Mouse (Mus musculus) large intestine, adult 2 months (tissue): ENCODE measurements around the gene H2afx. TPM values are rescaled to one million over a fixed set of nuclear protein-coding genes. Genes with fewer than 3 reads are reported as not detected.
A peak's percentile ranks its signal among the peaks of the same experiment; 100 is the strongest.
"Not testable (repeated sequence)": the region's sequence is repeated elsewhere in the genome, so short reads cannot be mapped to it uniquely, and the experiment has no call there.

Source experiments
- DNase-seq: peaks from one replicate; pipeline ENCODE4 v3.0.0-alpha.2; 2012; ENCODE audit warnings: low read depth, low spot score
- WGBS: fragments of 180-500 bp; shearing (Covaris S2); methylation state at CpG from one replicate; pipeline ENCODE4 v1.1.7; 2018; 5-methylcytosine and 5-hydroxymethylcytosine counted together
- polyA plus RNA-seq: library from polyadenylated mRNA; depleted of rRNA; stranded (reverse); fragments of >200 nt; gene quantifications from 2 replicates; pipeline ENCODE4 v1.2.3, GENCODE M21; 2012

The H2afx gene
- polyA plus RNA-seq, 1 experiment: 167 TPM

GRCm38 (mm10) chr9:44317452-44317851 lies 17.0 kb upstream of the H2afx start:
- DNase-seq: no peak
- 82% methylated on average over 4 of the region's 4 CpGs for WGBS

GRCm38 (mm10) chr9:44318076-44318825 lies 16.2 kb upstream of the H2afx start:
- no peak for DNase-seq
- WGBS: 38% methylated on average over 5 of the region's 5 CpGs

GRCm38 (mm10) chr9:44318826-44319095 lies 15.7 kb upstream of the H2afx start:
- DNase-seq: no peak
- 19% methylated on average over 3 of the region's 3 CpGs for WGBS

- DNase-seq: no peak
- WGBS: 2% methylated on average over 37 of the region's 37 CpGs
Observed at GRCm38 (mm10) chr9:44319105-44319886, 15.2 kb upstream of the H2afx start.

GRCm38 (mm10) chr9:44319887-44320798 lies 14.4 kb upstream of the H2afx start, which contains the start of gene C2cd2l:
Gene C2cd2l (minus strand): TSS chr9:44320285.
- under 1% methylated on average over 67 of the region's 67 CpGs for WGBS
- peak; percentile 84 for DNase-seq

- DNase-seq: no peak
- WGBS: 15% methylated on average over 6 of the region's 6 CpGs
Observed at GRCm38 (mm10) chr9:44320799-44321133, 13.7 kb upstream of the H2afx start.

- not testable (repeated sequence) for DNase-seq
- 57% methylated on average over 4 of the region's 4 CpGs for WGBS
Observed at GRCm38 (mm10) chr9:44323656-44324055, 10.8 kb upstream of the H2afx start.

GRCm38 (mm10) chr9:44324147-44324546 lies 10.3 kb upstream of the H2afx start:
- no peak for DNase-seq
- WGBS: 85% methylated on average over 6 of the region's 6 CpGs

GRCm38 (mm10) chr9:44325032-44325767 lies 9.3 kb upstream of the H2afx start:
- 47% methylated on average over 7 of the region's 8 CpGs for WGBS
- not testable (repeated sequence) for DNase-seq

GRCm38 (mm10) chr9:44325768-44326370 lies 8.6 kb upstream of the H2afx start, which contains the start of gene Dpagt1:
Gene Dpagt1 (plus strand): TSS chr9:44326019.
- no peak for DNase-seq
- WGBS: under 1% methylated on average over 12 of the region's 12 CpGs

GRCm38 (mm10) chr9:44326371-44327063 lies 8.0 kb upstream of the H2afx start:
- DNase-seq: peak; percentile 80
- under 1% methylated on average over 38 of the region's 38 CpGs for WGBS

GRCm38 (mm10) chr9:44327064-44327711 lies 7.3 kb upstream of the H2afx start:
- DNase-seq: no peak
- under 1% methylated on average over 22 of the region's 22 CpGs for WGBS

GRCm38 (mm10) chr9:44327926-44328325 lies 6.6 kb upstream of the H2afx start:
- DNase-seq: no peak
- 84% methylated on average over 5 of the region's 5 CpGs for WGBS

GRCm38 (mm10) chr9:44330736-44331135 lies 3.8 kb upstream of the H2afx start:
- 47% methylated on average over 6 of the region's 6 CpGs for WGBS
- no peak for DNase-seq

GRCm38 (mm10) chr9:44332918-44333638 lies 1.4 kb upstream of the H2afx start:
- WGBS: 91% methylated on average over 13 of the region's 13 CpGs
- DNase-seq: no peak

- WGBS: under 1% methylated on average over 50 of the region's 50 CpGs
- no peak for DNase-seq
Observed at GRCm38 (mm10) chr9:44335331-44336092, 1.0 kb downstream of the H2afx start.

GRCm38 (mm10) chr9:44336093-44336406 lies 1.6 kb downstream of the H2afx start:
- no peak for DNase-seq
- WGBS: 5% methylated on average over 5 of the region's 5 CpGs
